Mouse (Mus musculus): ENCODE measurements at regions not wholly inside any gene's neighbourhood (a gene's known extent, or its start where the extent isn't known, plus 50 kb on each side); places are given as distances from the start of the nearest gene placed in this dataset.

GRCm38 (mm10) chr3:102654962-102655361 is 79.4 kb upstream of the Tspan2 start:
- Histone ChIP-seq H3K27ac (ENCODE audit: low read length) (no peak overlapping the region), H3K36me3 (ENCODE audit: control insufficient read depth, insufficient read depth, low read length) (no peaks in the 10 kb centered on the region), H3K4me3 (ENCODE audit: low read depth, low read length) (no peak overlapping the region), H3K27me3 (ENCODE audit: control insufficient read depth, insufficient read depth, low read depth, low read length) (no peaks in the 10 kb centered on the region), H3K4me2 (ENCODE audit: low read length) (no peak overlapping the region), H3K4me1 (ENCODE audit: control insufficient read depth, insufficient read depth, low read length) (no peaks in the 10 kb centered on the region), H3K9me3 (replicated peaks; ENCODE audit: control insufficient read depth, low read length, poor library complexity, severe bottlenecking) (no peaks in the 10 kb centered on the region), H3K9ac (ENCODE audit: low read depth, low read length) (no peak overlapping the region)
- no peak for ATAC-seq
- 84% methylated on average over 10 of the region's 10 CpGs for WGBS

- no peak overlapping the region for H3K4me3 ChIP-seq (ENCODE audit: low read depth, low read length)
- H3K36me3 ChIP-seq (ENCODE audit: control insufficient read depth, insufficient read depth, low read length) = no peaks in the 10 kb centered on the region
- H3K9ac ChIP-seq (ENCODE audit: low read depth, low read length) = no peak overlapping the region
- H3K27me3 ChIP-seq (ENCODE audit: control insufficient read depth, insufficient read depth, low read depth, low read length) = no peaks in the 10 kb centered on the region
- no peak overlapping the region for H3K4me2 ChIP-seq (ENCODE audit: low read length)
- H3K9me3 ChIP-seq (replicated peaks; ENCODE audit: control insufficient read depth, low read length, poor library complexity, severe bottlenecking) = no peaks in the 10 kb centered on the region
- H3K27ac ChIP-seq (ENCODE audit: low read length) = no peak overlapping the region
- ATAC-seq = no peak
- 72% methylated on average over 7 of the region's 7 CpGs for WGBS
- no peaks in the 10 kb centered on the region for H3K4me1 ChIP-seq (ENCODE audit: control insufficient read depth, insufficient read depth, low read length)
Observed at GRCm38 (mm10) chr3:102657116-102657515, 77.2 kb upstream of the Tspan2 start.

- no peak overlapping the region for H3K9ac ChIP-seq (ENCODE audit: low read depth, low read length)
- WGBS = 82% methylated on average over 7 of the region's 7 CpGs
- no peak overlapping the region for H3K27ac ChIP-seq (ENCODE audit: low read length)
- no peaks in the 10 kb centered on the region for H3K36me3 ChIP-seq (ENCODE audit: control insufficient read depth, insufficient read depth, low read length)
- no peak for ATAC-seq
- no peaks in the 10 kb centered on the region for H3K9me3 ChIP-seq (replicated peaks; ENCODE audit: control insufficient read depth, low read length, poor library complexity, severe bottlenecking)
- no peak overlapping the region for H3K4me3 ChIP-seq (ENCODE audit: low read depth, low read length)
- no peak overlapping the region for H3K4me2 ChIP-seq (ENCODE audit: low read length)
- H3K4me1 ChIP-seq (ENCODE audit: control insufficient read depth, insufficient read depth, low read length) = no peaks in the 10 kb centered on the region
- no peaks in the 10 kb centered on the region for H3K27me3 ChIP-seq (ENCODE audit: control insufficient read depth, insufficient read depth, low read depth, low read length)
Observed at GRCm38 (mm10) chr3:102657531-102658060, 76.7 kb upstream of the Tspan2 start.

- Histone ChIP-seq H3K27ac (ENCODE audit: low read length) (no peak overlapping the region), H3K27me3 (ENCODE audit: control insufficient read depth, insufficient read depth, low read depth, low read length) (no peaks in the 10 kb centered on the region), H3K4me3 (ENCODE audit: low read depth, low read length) (no peak overlapping the region), H3K4me2 (ENCODE audit: low read length) (no peak overlapping the region), H3K9me3 (replicated peaks; ENCODE audit: control insufficient read depth, low read length, poor library complexity, severe bottlenecking) (no peaks in the 10 kb centered on the region), H3K4me1 (ENCODE audit: control insufficient read depth, insufficient read depth, low read length) (no peaks in the 10 kb centered on the region), H3K9ac (ENCODE audit: low read depth, low read length) (no peak overlapping the region), H3K36me3 (ENCODE audit: control insufficient read depth, insufficient read depth, low read length) (no peaks in the 10 kb centered on the region)
- WGBS = 93% methylated on average over 5 of the region's 5 CpGs
- ATAC-seq = no peak
Observed at GRCm38 (mm10) chr3:102659352-102659751, 75.0 kb upstream of the Tspan2 start.

- Histone ChIP-seq H3K4me3 (ENCODE audit: low read depth, low read length) (no peak overlapping the region), H3K9me3 (replicated peaks; ENCODE audit: control insufficient read depth, low read length, poor library complexity, severe bottlenecking) (no peaks in the 10 kb centered on the region), H3K36me3 (ENCODE audit: control insufficient read depth, insufficient read depth, low read length) (no peaks in the 10 kb centered on the region), H3K27me3 (ENCODE audit: control insufficient read depth, insufficient read depth, low read depth, low read length) (no peaks in the 10 kb centered on the region), H3K9ac (ENCODE audit: low read depth, low read length) (no peak overlapping the region), H3K4me1 (ENCODE audit: control insufficient read depth, insufficient read depth, low read length) (no peaks in the 10 kb centered on the region), H3K27ac (ENCODE audit: low read length) (no peak overlapping the region), H3K4me2 (ENCODE audit: low read length) (no peak overlapping the region)
- ATAC-seq = no peak
- WGBS = 96% methylated on average over 7 of the region's 7 CpGs
Observed at GRCm38 (mm10) chr3:102661296-102661695, 73.0 kb upstream of the Tspan2 start.

GRCm38 (mm10) chr3:102663711-102664110 is 70.6 kb upstream of the Tspan2 start:
- Histone ChIP-seq H3K9ac (ENCODE audit: low read depth, low read length) (no peak overlapping the region), H3K4me2 (ENCODE audit: low read length) (no peak overlapping the region), H3K36me3 (ENCODE audit: control insufficient read depth, insufficient read depth, low read length) (no peaks in the 10 kb centered on the region), H3K4me1 (ENCODE audit: control insufficient read depth, insufficient read depth, low read length) (no peaks in the 10 kb centered on the region), H3K27me3 (ENCODE audit: control insufficient read depth, insufficient read depth, low read depth, low read length) (no peaks in the 10 kb centered on the region), H3K27ac (ENCODE audit: low read length) (no peak overlapping the region), H3K9me3 (replicated peaks; ENCODE audit: control insufficient read depth, low read length, poor library complexity, severe bottlenecking) (no peaks in the 10 kb centered on the region), H3K4me3 (ENCODE audit: low read depth, low read length) (no peak overlapping the region)
- WGBS = 91% methylated on average over 5 of the region's 5 CpGs
- ATAC-seq = no peak

GRCm38 (mm10) chr3:102664665-102665190 is 69.6 kb upstream of the Tspan2 start:
- 83% methylated on average over 6 of the region's 6 CpGs for whole genome bisulfite sequencing
- Histone ChIP-seq H3K4me1 (ENCODE audit: control insufficient read depth, insufficient read depth, low read length) (no peaks in the 10 kb centered on the region), H3K9me3 (replicated peaks; ENCODE audit: control insufficient read depth, low read length, poor library complexity, severe bottlenecking) (no peaks in the 10 kb centered on the region), H3K4me3 (ENCODE audit: low read depth, low read length) (no peak overlapping the region), H3K36me3 (ENCODE audit: control insufficient read depth, insufficient read depth, low read length) (no peaks in the 10 kb centered on the region), H3K4me2 (ENCODE audit: low read length) (no peak overlapping the region), H3K9ac (ENCODE audit: low read depth, low read length) (no peak overlapping the region), H3K27ac (ENCODE audit: low read length) (no peak overlapping the region), H3K27me3 (ENCODE audit: control insufficient read depth, insufficient read depth, low read depth, low read length) (no peaks in the 10 kb centered on the region)
- no peak for ATAC-seq

GRCm38 (mm10) chr3:102667796-102668195 is 66.5 kb upstream of the Tspan2 start:
- Histone ChIP-seq H3K4me2 (ENCODE audit: low read length) (no peak overlapping the region), H3K4me1 (ENCODE audit: control insufficient read depth, insufficient read depth, low read length) (no peaks in the 10 kb centered on the region), H3K4me3 (ENCODE audit: low read depth, low read length) (no peak overlapping the region), H3K36me3 (ENCODE audit: control insufficient read depth, insufficient read depth, low read length) (no peaks in the 10 kb centered on the region), H3K27ac (ENCODE audit: low read length) (no peak overlapping the region), H3K9me3 (replicated peaks; ENCODE audit: control insufficient read depth, low read length, poor library complexity, severe bottlenecking) (no peaks in the 10 kb centered on the region), H3K9ac (ENCODE audit: low read depth, low read length) (no peak overlapping the region), H3K27me3 (ENCODE audit: control insufficient read depth, insufficient read depth, low read depth, low read length) (no peaks in the 10 kb centered on the region)
- no peak for ATAC-seq
- 80% methylated on average over 3 of the region's 3 CpGs for WGBS

- Histone ChIP-seq H3K4me2 (ENCODE audit: low read length) (no peak overlapping the region), H3K27ac (ENCODE audit: low read length) (no peak overlapping the region), H3K36me3 (ENCODE audit: control insufficient read depth, insufficient read depth, low read length) (no peaks in the 10 kb centered on the region), H3K9ac (ENCODE audit: low read depth, low read length) (no peak overlapping the region), H3K9me3 (replicated peaks; ENCODE audit: control insufficient read depth, low read length, poor library complexity, severe bottlenecking) (no peaks in the 10 kb centered on the region), H3K27me3 (ENCODE audit: control insufficient read depth, insufficient read depth, low read depth, low read length) (no peaks in the 10 kb centered on the region), H3K4me1 (ENCODE audit: control insufficient read depth, insufficient read depth, low read length) (no peaks in the 10 kb centered on the region), H3K4me3 (ENCODE audit: low read depth, low read length) (no peak overlapping the region)
- 95% methylated on average over 3 of the region's 3 CpGs for WGBS
- no peak for ATAC-seq
Observed at GRCm38 (mm10) chr3:102668556-102668955, 65.8 kb upstream of the Tspan2 start.
